Mouse (Mus musculus) midbrain, embryonic 12.5 days (tissue): ENCODE results near the gene Hrnr. TPM values are rescaled to one million over a fixed set of nuclear protein-coding genes. Genes with fewer than 3 reads are reported as not detected.
A peak's percentile ranks its signal among the peaks of the same experiment; 100 is the strongest.

Experiments used
- ATAC-seq: fragments of 200-750 bp; cut with Nextera tagmentation; 2 replicates; pipeline ENCODE4 v1.8.0; 2017; ENCODE audit warnings: low read depth, moderate TSS enrichment, moderate library complexity; ENCODE audit not compliant: low FRiP score
- H3K27ac ChIP-seq: fragments of 300-500 bp; sonication (generic); replicated peaks from 2 replicates; pipeline ENCODE4 v1.5.1; 2016; ENCODE audit warnings: mild to moderate bottlenecking
- H3K27me3 ChIP-seq: fragments of 300-500 bp; sonication (generic); 2 replicates; pipeline ENCODE4 v1.6.1; 2016; ENCODE audit warnings: mild to moderate bottlenecking
- H3K36me3 ChIP-seq: fragments of 300-500 bp; sonication (generic); 2 replicates; pipeline ENCODE4 v1.6.1; 2016
- H3K4me1 ChIP-seq: fragments of 300-500 bp; sonication (generic); 2 replicates; pipeline ENCODE4 v1.6.1; 2016
- H3K4me2 ChIP-seq: fragments of 300-500 bp; sonication (generic); replicated peaks from 2 replicates; pipeline ENCODE4 v1.6.1; 2016; ENCODE audit warnings: mild to moderate bottlenecking, moderate library complexity
- H3K4me3 ChIP-seq: fragments of 300-500 bp; sonication (generic); 2 replicates; pipeline ENCODE4 v1.5.1; 2016; ENCODE audit warnings: mild to moderate bottlenecking
- H3K9ac ChIP-seq: fragments of 300-500 bp; sonication (generic); replicated peaks from 2 replicates; pipeline ENCODE4 v1.6.1; 2016; ENCODE audit warnings: mild to moderate bottlenecking, moderate library complexity
- H3K9me3 ChIP-seq: fragments of 300-500 bp; sonication (generic); 2 replicates; pipeline ENCODE4 v1.6.1; 2016; ENCODE audit warnings: mild to moderate bottlenecking
- WGBS: fragments of 180-500 bp; shearing (Covaris S2); methylation state at CpG from one replicate; pipeline ENCODE4 v1.1.7; 2016; 5-methylcytosine and 5-hydroxymethylcytosine counted together
- polyA plus RNA-seq: library from polyadenylated mRNA; unstranded; fragments of >200 nt; fragmentation: Nextera tagmentation; extraction: Ambion mirVana; gene quantifications from 2 replicates; pipeline ENCODE4 v1.2.1, GENCODE M21; 2016

The Hrnr gene
- polyA plus RNA-seq, 1 experiment from 2014 or later, result not detected

- Histone ChIP-seq H3K4me1 (peaks cover 8% of the 10 kb centered on the region; the same call in 1 of the 2 replicates), H3K9me3 (no peaks in the 10 kb centered on the region), H3K27me3 (peaks cover 6% of the 10 kb centered on the region; the same call in 1 of the 2 replicates), H3K4me2 (peak overlapping the region; percentile 43), H3K9ac (no peak overlapping the region), H3K4me3 (no peak overlapping the region), H3K36me3 (no peaks in the 10 kb centered on the region), H3K27ac (no peak overlapping the region)
- WGBS, result 10% methylated on average over 10 of the region's 10 CpGs
- peak; percentile 83 for ATAC-seq
Measured at GRCm38 (mm10) chr3:93361933-93362574, 42.5 kb downstream of the Hrnr start.

GRCm38 (mm10) chr3:93366966-93367575 lies 47.5 kb downstream of the Hrnr start:
- Histone ChIP-seq H3K9ac (no peak overlapping the region), H3K27ac (no peak overlapping the region), H3K4me3 (no peak overlapping the region), H3K4me1 (peaks cover 8% of the 10 kb centered on the region; the same call in 1 of the 2 replicates), H3K9me3 (no peaks in the 10 kb centered on the region), H3K36me3 (no peaks in the 10 kb centered on the region), H3K27me3 (peaks cover 6% of the 10 kb centered on the region; the same call in 1 of the 2 replicates), H3K4me2 (no peak overlapping the region)
- WGBS, result 76% methylated on average over 3 of the region's 3 CpGs
- ATAC-seq, result no peak

DNA sequence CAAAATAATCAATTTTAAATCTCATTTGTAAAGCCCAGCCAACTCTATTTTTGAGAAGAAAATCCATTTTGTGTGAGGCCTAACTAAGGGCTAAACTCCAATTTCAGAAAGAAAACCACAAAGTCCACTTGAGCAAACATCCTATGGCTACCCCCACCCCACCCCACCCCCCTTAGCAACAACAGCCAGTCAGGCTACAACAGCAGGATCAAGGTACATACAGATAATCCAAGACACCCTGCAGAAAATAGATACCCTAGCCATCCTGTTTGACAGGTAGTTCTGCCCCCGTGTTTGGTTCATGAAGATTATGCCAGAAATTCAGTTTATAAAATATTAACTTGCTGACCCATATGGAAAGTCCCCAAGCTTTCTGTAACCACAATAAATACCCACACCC lies 48.6 kb downstream of the Hrnr start:
- no peak overlapping the region for H3K27ac ChIP-seq
- H3K9me3 ChIP-seq, result no peaks in the 10 kb centered on the region
- no peak overlapping the region for H3K9ac ChIP-seq
- no peaks in the 10 kb centered on the region for H3K36me3 ChIP-seq
- no peak for ATAC-seq
- no peaks in the 10 kb centered on the region for H3K4me1 ChIP-seq
- H3K27me3 ChIP-seq, result peaks cover 6% of the 10 kb centered on the region; the same call in 1 of the 2 replicates
- 64% methylated on average over 1 of the region's 1 CpGs for WGBS
- H3K4me2 ChIP-seq, result no peak overlapping the region
- no peak overlapping the region for H3K4me3 ChIP-seq

DNA sequence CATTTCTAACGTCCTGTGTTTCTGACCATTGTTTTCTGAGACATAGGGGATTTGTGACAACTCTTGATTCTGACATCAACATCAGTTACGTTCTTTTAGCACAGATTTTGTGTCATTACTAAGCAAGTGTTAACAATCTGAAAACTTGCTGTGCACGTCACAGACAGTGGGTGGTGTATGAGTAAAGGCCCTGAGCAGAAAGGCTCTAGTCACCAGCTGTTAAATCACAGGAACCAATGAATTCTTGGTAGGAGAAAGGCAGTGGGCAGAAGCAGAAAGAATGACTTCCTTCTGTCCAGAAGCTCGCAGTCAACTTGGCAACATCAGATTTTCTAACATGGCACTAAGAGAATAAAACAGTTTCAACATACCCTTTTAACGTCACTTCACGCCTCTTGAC lies 53.9 kb downstream of the Hrnr start:
- no peak overlapping the region for H3K9ac ChIP-seq
- ATAC-seq, result no peak
- no peaks in the 10 kb centered on the region for H3K4me1 ChIP-seq
- H3K4me2 ChIP-seq, result no peak overlapping the region
- no peak overlapping the region for H3K4me3 ChIP-seq
- no peaks in the 10 kb centered on the region for H3K9me3 ChIP-seq
- H3K27ac ChIP-seq, result no peak overlapping the region
- 84% methylated on average over 6 of the region's 6 CpGs for WGBS
- H3K36me3 ChIP-seq, result no peaks in the 10 kb centered on the region
- H3K27me3 ChIP-seq, result no peaks in the 10 kb centered on the region

DNA sequence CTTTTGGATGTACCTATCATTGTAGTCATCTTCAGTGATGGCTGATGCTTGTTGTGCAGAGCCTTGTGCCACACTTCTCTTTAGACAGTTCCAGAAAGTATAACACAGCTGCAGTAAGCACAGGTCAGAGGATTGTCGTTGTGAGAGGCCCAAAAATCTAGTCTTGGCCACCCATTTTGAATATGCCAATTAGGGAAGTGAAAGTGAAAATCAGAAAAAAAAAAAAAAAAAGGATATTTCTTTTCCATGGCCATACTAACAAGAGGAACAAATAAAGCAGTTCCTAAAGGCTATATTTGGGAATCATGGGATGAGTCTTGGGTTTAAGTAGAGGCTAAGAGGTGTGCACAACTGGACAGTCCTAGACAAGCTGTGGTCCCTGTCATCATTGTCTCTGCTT lies 55.6 kb downstream of the Hrnr start:
- no peak overlapping the region for H3K4me3 ChIP-seq
- H3K4me1 ChIP-seq, result no peaks in the 10 kb centered on the region
- H3K4me2 ChIP-seq, result no peak overlapping the region
- H3K27ac ChIP-seq, result no peak overlapping the region
- no peak for ATAC-seq
- WGBS, result 77% methylated on average over 1 of the region's 1 CpGs
- H3K9ac ChIP-seq, result no peak overlapping the region
- H3K9me3 ChIP-seq, result no peaks in the 10 kb centered on the region
- no peaks in the 10 kb centered on the region for H3K27me3 ChIP-seq
- no peaks in the 10 kb centered on the region for H3K36me3 ChIP-seq

DNA sequence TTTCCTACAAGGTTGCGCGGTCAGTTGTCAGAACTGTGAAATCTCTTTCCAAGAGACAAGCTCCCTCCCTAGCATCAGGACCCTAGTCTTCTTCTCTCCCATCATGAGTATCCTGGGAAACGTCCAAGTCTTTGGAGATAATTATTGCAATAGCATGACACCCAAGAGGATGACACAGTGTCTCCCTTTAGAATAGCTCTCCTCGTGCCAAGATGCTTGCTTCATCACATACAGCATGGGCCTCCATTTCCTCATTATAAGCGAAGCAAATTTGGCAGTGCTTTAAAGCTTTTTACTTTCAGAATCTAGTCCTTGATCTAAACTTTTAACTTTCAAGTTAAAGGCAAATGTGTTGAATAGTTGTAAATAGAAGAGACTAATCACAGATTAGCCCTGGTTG lies 56.1 kb downstream of the Hrnr start:
- H3K36me3 ChIP-seq, result no peaks in the 10 kb centered on the region
- H3K27me3 ChIP-seq, result no peaks in the 10 kb centered on the region
- H3K27ac ChIP-seq, result no peak overlapping the region
- H3K9me3 ChIP-seq, result no peaks in the 10 kb centered on the region
- 90% methylated on average over 5 of the region's 5 CpGs for WGBS
- H3K4me2 ChIP-seq, result no peak overlapping the region
- no peak overlapping the region for H3K4me3 ChIP-seq
- ATAC-seq, result no peak
- no peaks in the 10 kb centered on the region for H3K4me1 ChIP-seq
- H3K9ac ChIP-seq, result no peak overlapping the region

DNA sequence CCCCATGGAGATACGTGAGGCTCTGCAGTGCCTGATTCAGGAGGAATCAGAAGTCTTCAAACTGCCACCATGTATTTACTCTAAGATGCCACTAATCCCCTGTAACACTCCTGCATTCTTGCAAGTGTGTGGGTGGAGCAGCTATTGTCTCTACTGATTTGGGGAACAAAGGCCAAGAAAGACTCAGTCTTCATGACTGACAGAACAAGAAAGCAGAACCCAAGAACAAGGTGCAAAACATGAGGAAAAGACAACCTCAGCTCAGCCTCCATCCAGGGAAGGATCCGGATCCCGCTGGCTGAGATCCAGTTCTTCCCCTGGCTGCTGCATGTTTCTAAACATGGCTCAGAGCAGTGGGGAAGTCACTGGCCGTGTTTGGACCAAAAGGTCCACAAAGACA lies 58.6 kb downstream of the Hrnr start:
- H3K4me1 ChIP-seq, result no peaks in the 10 kb centered on the region
- H3K9me3 ChIP-seq, result no peaks in the 10 kb centered on the region
- H3K4me2 ChIP-seq, result no peak overlapping the region
- no peak overlapping the region for H3K4me3 ChIP-seq
- no peaks in the 10 kb centered on the region for H3K36me3 ChIP-seq
- WGBS, result 48% methylated on average over 4 of the region's 4 CpGs
- no peak overlapping the region for H3K9ac ChIP-seq
- H3K27me3 ChIP-seq, result no peaks in the 10 kb centered on the region
- no peak for ATAC-seq
- no peak overlapping the region for H3K27ac ChIP-seq

Other genes with a start within 250 kb of the Hrnr start
- gene Crnn, start 175.0 kb upstream of the Hrnr start, polyA plus RNA-seq, result not detected in 2 replicates
- not detected in 2 replicates for gene Flg2, start 122.5 kb upstream of the Hrnr start, polyA plus RNA-seq
- gene Flg, start 46.2 kb upstream of the Hrnr start, polyA plus RNA-seq, result not detected in 2 replicates
- not detected in 2 replicates for gene Rptn, start 74.0 kb downstream of the Hrnr start, polyA plus RNA-seq
- gene Tchh, start 122.6 kb downstream of the Hrnr start, polyA plus RNA-seq, result 0.90 and 1.2 TPM in 2 replicates
- not detected in 2 replicates for gene Tchhl1, start 149.0 kb downstream of the Hrnr start, polyA plus RNA-seq
- 340 and 424 TPM in 2 replicates for gene S100a11, start 200.7 kb downstream of the Hrnr start, polyA plus RNA-seq
- 156 and 197 TPM in 2 replicates for gene S100a10, start 235.3 kb downstream of the Hrnr start, polyA plus RNA-seq